19 mouse cellular contexts compared by ENCODE assay signal in genomic region chr2:61296606-61297005, GRCm38 (mm10).
A peak's percentile ranks its signal among the peaks of the same experiment; 100 is the strongest.
DNase-seq lines count a peak whose midpoint lies in the region; ATAC-seq and TF ChIP-seq lines count a peak whose summit lies in the region.
"Had no signal": no experiment of that assay in that cellular context is flagged by ENCODE, and none has a peak within 500 bp of the region (broad histone marks: within the 10 kb centered on the region; RNA-seq: fewer than 3 reads in every experiment).

No protein-coding gene starts in this region.

- no peak overlapping the region for H3K9ac ChIP-seq in heart, embryonic 15.5 days
- no peak overlapping the region for H3K9ac ChIP-seq in lung, embryonic 16.5 days (ENCODE audit: low read length)
- no peak overlapping the region for H3K9ac ChIP-seq in stomach, postnatal 0 days (ENCODE audit: low read length)
- H3K9ac ChIP-seq in hindbrain, embryonic 14.5 days: no peak overlapping the region
- H3K9ac ChIP-seq: forebrain, embryonic 15.5 days had no signal

- 71% methylated on average over 6 of the region's 6 CpGs for WGBS in heart, embryonic 15.5 days
- WGBS in lung, embryonic 16.5 days: 71% methylated on average over 6 of the region's 6 CpGs
- 78% methylated on average over 6 of the region's 6 CpGs for WGBS in stomach, postnatal 0 days
- WGBS in hindbrain, embryonic 14.5 days: 90% methylated on average over 6 of the region's 6 CpGs

- TF ChIP-seq EP300 in stomach, postnatal 0 days (optimal IDR thresholded peaks at IDR 0.05): no peak

- no peaks in the 10 kb centered on the region for H3K27me3 ChIP-seq in heart, embryonic 15.5 days
- H3K27me3 ChIP-seq in lung, embryonic 16.5 days (ENCODE audit: control insufficient read depth, insufficient read depth, low read depth, low read length): no peaks in the 10 kb centered on the region
- H3K27me3 ChIP-seq in stomach, postnatal 0 days (ENCODE audit: control insufficient read depth, insufficient read depth, low read length): no peaks in the 10 kb centered on the region
- no peaks in the 10 kb centered on the region for H3K27me3 ChIP-seq in hindbrain, embryonic 14.5 days (ENCODE audit: control insufficient read depth, insufficient read depth, low read length)
- H3K27me3 ChIP-seq: CH12.LX; forebrain, embryonic 15.5 days had no signal

- H3K9me3 ChIP-seq in heart, embryonic 15.5 days (replicated peaks): no peaks in the 10 kb centered on the region
- H3K9me3 ChIP-seq in lung, embryonic 16.5 days (ENCODE audit: control insufficient read depth, low read length): no peaks in the 10 kb centered on the region
- no peaks in the 10 kb centered on the region for H3K9me3 ChIP-seq in stomach, postnatal 0 days (ENCODE audit: control insufficient read depth, low read length)
- H3K9me3 ChIP-seq in hindbrain, embryonic 14.5 days (ENCODE audit: control insufficient read depth, low read length): no peaks in the 10 kb centered on the region
- H3K9me3 ChIP-seq: forebrain, embryonic 15.5 days had no signal

- no peaks in the 10 kb centered on the region for H3K36me3 ChIP-seq in heart, embryonic 15.5 days
- H3K36me3 ChIP-seq in lung, embryonic 16.5 days (ENCODE audit: control insufficient read depth, insufficient read depth, low read length): no peaks in the 10 kb centered on the region
- no peaks in the 10 kb centered on the region for H3K36me3 ChIP-seq in stomach, postnatal 0 days (ENCODE audit: control insufficient read depth, insufficient read depth, low read length)
- H3K36me3 ChIP-seq in hindbrain, embryonic 14.5 days (replicated peaks; ENCODE audit: control insufficient read depth, insufficient read depth): no peaks in the 10 kb centered on the region
- H3K36me3 ChIP-seq: forebrain, embryonic 15.5 days had no signal

- no peak for ATAC-seq in heart, embryonic 15.5 days (replicated peaks; ENCODE audit: insufficient number of reproducible peaks, insufficient read depth, low FRiP score, low read depth)
- ATAC-seq in lung, embryonic 16.5 days (ENCODE audit: low read depth): no peak
- no peak for ATAC-seq in stomach, postnatal 0 days (ENCODE audit: low FRiP score, low TSS enrichment)
- no peak for ATAC-seq in hindbrain, embryonic 14.5 days (ENCODE audit: low FRiP score)
- ATAC-seq: forebrain, embryonic 15.5 days; hindbrain, embryonic 16.5 days; intestine, embryonic 16.5 days had no signal

- no peak for TF ChIP-seq CTCF in stomach, postnatal 0 days (IDR thresholded peaks at IDR 0.05; ENCODE audit: low read depth)

- 0 out of 2 replicates have a peak overlapping the region, but pooled peaks have one; percentile 1 for H3K27ac ChIP-seq in heart, embryonic 15.5 days
- 0 out of 2 replicates have a peak overlapping the region, but pooled peaks have one; percentile 41 for H3K27ac ChIP-seq in lung, embryonic 16.5 days (ENCODE audit: low read length)
- H3K27ac ChIP-seq in stomach, postnatal 0 days (replicated peaks): peak overlapping the region; percentile 40; the same call in 1 of the 2 replicates
- H3K27ac ChIP-seq in hindbrain, embryonic 14.5 days: no peak overlapping the region
- H3K27ac ChIP-seq: forebrain, embryonic 15.5 days; kidney, postnatal 0 days; layer of hippocampus, adult 2 months had no signal

- H3K4me2 ChIP-seq in heart, embryonic 15.5 days: no peak overlapping the region
- no peak overlapping the region for H3K4me2 ChIP-seq in lung, embryonic 16.5 days (ENCODE audit: low read depth, low read length)
- H3K4me2 ChIP-seq in stomach, postnatal 0 days (replicated peaks; ENCODE audit: low read depth): no peak overlapping the region
- no peak overlapping the region for H3K4me2 ChIP-seq in hindbrain, embryonic 14.5 days (replicated peaks)
- H3K4me2 ChIP-seq: forebrain, embryonic 15.5 days had no signal

- peaks cover 2% of the 10 kb centered on the region; the same call in 1 of the 2 replicates for H3K4me1 ChIP-seq in heart, embryonic 15.5 days (replicated peaks)
- H3K4me1 ChIP-seq in lung, embryonic 16.5 days (replicated peaks; ENCODE audit: control insufficient read depth, insufficient read depth, low read length): peaks cover 23% of the 10 kb centered on the region
- H3K4me1 ChIP-seq in stomach, postnatal 0 days (replicated peaks; ENCODE audit: control insufficient read depth, insufficient read depth): no peaks in the 10 kb centered on the region
- H3K4me1 ChIP-seq in hindbrain, embryonic 14.5 days (replicated peaks; ENCODE audit: control insufficient read depth, insufficient read depth, low read length): no peaks in the 10 kb centered on the region

- peak; percentile 36 for DNase-seq in adrenal gland, adult 2 months
- DNase-seq in adrenal gland, postnatal 4 days (ENCODE audit: low spot score in 2 of 2): no peak
- DNase-seq in heart, postnatal 4 days: no peak
- no peak for DNase-seq in lung, postnatal 10 days
- no peak for DNase-seq in stomach, postnatal 0 days (ENCODE audit: low spot score)
- no peak for DNase-seq in hindbrain, embryonic 14.5 days (ENCODE audit: low spot score)
- DNase-seq: cerebellum, adult 9-11 months; layer of hippocampus, postnatal 36 days; midbrain, embryonic 14.5 days; thymus, postnatal 36 days had no signal

- H3K4me3 ChIP-seq in heart, embryonic 15.5 days: no peak overlapping the region
- H3K4me3 ChIP-seq in lung, embryonic 16.5 days (ENCODE audit: low read length): no peak overlapping the region
- H3K4me3 ChIP-seq in stomach, postnatal 0 days (ENCODE audit: low read depth, low read length): no peak overlapping the region
- no peak overlapping the region for H3K4me3 ChIP-seq in hindbrain, embryonic 14.5 days (replicated peaks; ENCODE audit: low read length)
- H3K4me3 ChIP-seq: forebrain, embryonic 15.5 days; layer of hippocampus, adult 2 months; megakaryocyte, embryonic 14.5 days had no signal
